Mouse (Mus musculus) embryo, embryonic 11 days (tissue): Measurements from ENCODE around the gene Ephb2.

Source experiments
- DNase-seq: peaks from one replicate; pipeline ENCODE4 v3.0.0-alpha.2; 2015

Ephb2 gene

GRCm38 (mm10) chr4:136835621-136836386 is at the start of gene Ephb2:
Gene Ephb2 (minus strand): TSS chr4:136835988.
- peak; percentile 87 for DNase-seq

- peak; percentile 49 for DNase-seq
Observed at GRCm38 (mm10) chr4:136878601-136879000, 42.8 kb upstream of the Ephb2 start.

- DNase-seq = no peak
Observed at GRCm38 (mm10) chr4:136878171-136878570, 42.4 kb upstream of the Ephb2 start.

- peak; percentile 77 for DNase-seq
Observed at GRCm38 (mm10) chr4:136876971-136877370, 41.2 kb upstream of the Ephb2 start.

GRCm38 (mm10) chr4:136875012-136875411 is 39.2 kb upstream of the Ephb2 start:
- no peak for DNase-seq

- DNase-seq = no peak
Observed at GRCm38 (mm10) chr4:136868371-136868770, 32.6 kb upstream of the Ephb2 start.

- DNase-seq = peak; percentile 71
Observed at GRCm38 (mm10) chr4:136867690-136868345, 32.0 kb upstream of the Ephb2 start.

- DNase-seq = peak; percentile 36
Observed at GRCm38 (mm10) chr4:136865531-136865930, 29.7 kb upstream of the Ephb2 start.

- DNase-seq = peak; percentile 91
Observed at GRCm38 (mm10) chr4:136864751-136865470, 29.1 kb upstream of the Ephb2 start.

- DNase-seq = no peak
Observed at GRCm38 (mm10) chr4:136863517-136863916, 27.7 kb upstream of the Ephb2 start.

- DNase-seq = no peak
Observed at GRCm38 (mm10) chr4:136862411-136862810, 26.6 kb upstream of the Ephb2 start.

- peak; percentile 71 for DNase-seq
Observed at GRCm38 (mm10) chr4:136861806-136862205, 26.0 kb upstream of the Ephb2 start.

- no peak for DNase-seq
Observed at GRCm38 (mm10) chr4:136860022-136860421, 24.2 kb upstream of the Ephb2 start.

GRCm38 (mm10) chr4:136855081-136855480 is 19.3 kb upstream of the Ephb2 start:
- peak; percentile 55 for DNase-seq

- DNase-seq = no peak
Observed at GRCm38 (mm10) chr4:136852989-136853388, 17.2 kb upstream of the Ephb2 start.

- no peak for DNase-seq
Observed at GRCm38 (mm10) chr4:136852119-136852518, 16.3 kb upstream of the Ephb2 start.

GRCm38 (mm10) chr4:136848565-136848964 is 12.8 kb upstream of the Ephb2 start:
- no peak for DNase-seq

GRCm38 (mm10) chr4:136847166-136847565 is 11.4 kb upstream of the Ephb2 start:
- DNase-seq = no peak

GRCm38 (mm10) chr4:136842802-136843201 is 7.0 kb upstream of the Ephb2 start:
- no peak for DNase-seq

- no peak for DNase-seq
Observed at GRCm38 (mm10) chr4:136842033-136842432, 6.2 kb upstream of the Ephb2 start.

GRCm38 (mm10) chr4:136841056-136841455 is 5.3 kb upstream of the Ephb2 start:
- peak; percentile 85 for DNase-seq

- DNase-seq = no peak
Observed at GRCm38 (mm10) chr4:136838462-136838861, 2.7 kb upstream of the Ephb2 start.

GRCm38 (mm10) chr4:136838026-136838425 is 2.2 kb upstream of the Ephb2 start:
- DNase-seq = no peak
